Mouse (Mus musculus): Measurements from ENCODE around the gene Jam2.
A peak's percentile ranks its signal among the peaks of the same experiment; 100 is the strongest.

Jam2 gene

DNA sequence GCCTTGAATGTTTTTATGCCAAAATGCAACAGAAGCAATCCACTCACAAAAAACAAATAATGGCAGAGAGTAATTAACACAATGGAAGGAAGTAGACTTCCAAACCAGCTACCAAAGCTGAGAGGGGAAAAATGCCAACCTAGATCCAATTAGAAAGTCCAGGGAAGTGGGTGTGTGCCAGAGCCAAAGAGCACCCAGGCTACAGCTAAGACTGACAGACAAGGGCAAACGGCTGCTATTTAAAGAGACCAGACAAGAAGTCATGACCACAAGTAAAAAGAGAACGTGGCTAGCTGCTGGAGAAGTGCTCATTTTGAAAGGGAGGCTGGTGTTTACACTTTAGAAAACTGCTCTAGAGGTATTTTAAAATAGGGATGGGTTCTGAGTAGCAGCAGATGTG lies 9.4 kb downstream of the Jam2 start:
- no peak for DNase-seq (ENCODE audit: low read depth)

DNA sequence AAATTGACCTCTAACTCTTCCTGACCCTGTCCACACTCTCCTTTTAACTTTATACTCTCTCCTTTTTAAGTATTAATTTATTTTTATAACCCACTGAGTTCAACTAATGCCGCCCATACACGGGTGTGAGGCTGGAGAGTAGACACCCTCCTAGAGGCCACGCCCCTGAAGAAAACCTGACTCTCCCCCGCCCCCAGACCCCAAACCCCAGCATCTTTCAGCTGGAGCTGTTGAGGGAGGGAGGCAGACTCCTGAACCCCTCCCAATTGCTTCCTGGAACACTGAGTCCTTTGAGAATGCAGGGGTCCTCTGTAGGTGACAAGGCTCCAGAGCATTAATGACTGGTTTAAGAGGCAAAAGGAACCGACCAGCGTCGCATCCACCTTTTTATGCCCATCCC lies 11.0 kb downstream of the Jam2 start:
- DNase-seq (ENCODE audit: low read depth), result no peak

DNA sequence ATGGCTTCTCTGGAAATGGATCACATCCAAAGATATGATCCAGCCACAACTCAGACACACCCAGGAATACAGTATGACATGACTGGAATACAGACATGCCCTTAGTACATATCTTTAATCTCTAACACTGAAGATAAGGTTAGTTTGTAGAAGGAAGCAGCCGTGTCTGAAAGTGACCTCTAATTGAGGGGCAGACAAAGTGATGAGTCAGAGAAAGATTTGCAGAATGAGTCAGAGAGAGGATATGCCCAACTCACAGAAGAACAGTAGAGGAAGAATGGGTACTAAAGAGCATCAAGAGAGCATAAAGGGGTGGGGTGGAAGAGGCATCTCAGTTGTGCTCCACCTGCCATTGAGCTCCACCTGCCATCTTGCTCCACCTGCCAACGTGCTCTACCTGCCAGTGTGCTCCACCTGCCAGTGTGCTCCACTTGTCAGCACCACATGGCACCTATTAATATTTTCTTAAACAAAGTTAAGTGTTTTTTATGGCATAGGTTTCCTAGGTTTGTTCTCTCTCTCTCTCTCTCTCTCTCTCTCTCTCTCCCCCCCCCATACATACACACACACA lies 16.8 kb downstream of the Jam2 start:
- no peak for DNase-seq (ENCODE audit: low read depth)

DNA sequence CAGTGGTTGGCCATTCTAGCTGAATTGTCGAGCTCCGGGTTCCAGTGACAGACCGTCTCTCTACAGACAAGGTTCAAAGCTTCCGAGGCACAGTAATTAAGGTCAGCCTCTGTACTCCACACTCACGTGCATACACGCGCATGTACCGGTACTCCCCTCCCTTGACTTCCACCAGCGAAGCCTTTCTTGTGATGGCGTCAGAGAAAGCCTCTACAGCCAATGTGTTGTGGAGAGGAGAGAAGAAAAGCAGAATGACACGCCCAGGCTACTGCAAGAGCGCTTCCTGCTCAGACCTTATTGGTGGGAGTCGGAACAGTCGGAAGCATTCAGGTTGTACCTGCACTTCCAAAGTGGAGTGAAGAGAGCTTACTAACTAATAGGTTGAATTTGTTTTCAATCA lies 19.5 kb downstream of the Jam2 start:
- no peak for DNase-seq (ENCODE audit: low read depth)

DNA sequence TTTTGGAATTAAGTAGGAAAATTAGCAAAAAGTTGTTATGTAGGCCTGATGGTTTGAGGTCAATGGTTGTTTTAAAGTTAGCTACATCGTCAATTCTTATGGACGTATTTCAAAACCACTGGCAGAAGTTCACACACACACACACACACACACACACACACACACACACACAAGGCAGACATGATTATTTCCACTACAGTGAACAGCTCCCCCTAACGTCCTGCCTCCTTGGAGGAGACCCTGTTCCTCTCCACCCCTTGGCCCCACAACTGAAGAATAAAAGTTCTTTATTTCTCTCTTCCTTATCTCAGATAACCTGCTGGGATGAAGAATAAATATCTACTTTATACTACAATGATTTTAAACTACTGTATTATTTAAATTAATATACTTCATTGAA lies 21.4 kb downstream of the Jam2 start:
- DNase-seq (ENCODE audit: low read depth), result no peak

DNA sequence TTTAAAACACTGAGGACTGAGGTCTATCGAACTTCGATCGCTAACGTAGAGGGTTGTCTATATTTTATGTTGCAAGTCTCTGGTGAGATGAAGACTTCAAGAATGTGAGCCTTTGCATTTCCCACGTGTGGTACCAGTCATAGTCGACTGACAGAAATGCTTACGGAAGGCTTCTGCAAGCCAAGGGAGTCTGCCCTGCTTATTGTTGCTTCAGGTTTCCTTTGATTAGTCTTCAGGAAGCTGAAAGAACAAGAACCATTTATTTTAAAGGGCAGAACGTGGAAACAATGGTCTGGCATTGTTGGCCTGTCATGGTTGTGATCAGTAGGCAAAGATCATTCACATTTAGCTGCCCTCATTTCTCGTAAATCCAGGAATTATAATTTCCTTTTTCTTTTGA lies 22.8 kb downstream of the Jam2 start:
- DNase-seq (ENCODE audit: low read depth), result no peak

DNA sequence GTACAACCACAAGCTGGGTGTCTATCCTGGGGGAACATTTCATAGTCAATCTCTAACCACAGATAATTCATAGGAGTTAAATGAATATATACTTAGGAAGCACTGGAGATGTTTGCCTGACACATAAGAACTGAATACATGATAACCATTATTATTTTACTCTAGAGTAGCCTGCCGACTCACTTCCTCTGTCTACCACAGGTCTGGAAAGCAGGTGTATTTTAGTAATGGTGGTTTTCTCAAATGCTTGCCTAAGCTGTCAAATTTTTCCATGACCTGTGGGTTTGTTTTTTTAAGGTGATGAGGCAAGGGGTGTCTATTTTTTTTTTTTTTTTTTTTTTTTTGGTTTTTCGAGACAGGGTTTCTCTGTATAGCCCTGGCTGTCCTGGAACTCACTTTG lies 26.1 kb downstream of the Jam2 start:
- no peak for DNase-seq (ENCODE audit: low read depth)

DNA sequence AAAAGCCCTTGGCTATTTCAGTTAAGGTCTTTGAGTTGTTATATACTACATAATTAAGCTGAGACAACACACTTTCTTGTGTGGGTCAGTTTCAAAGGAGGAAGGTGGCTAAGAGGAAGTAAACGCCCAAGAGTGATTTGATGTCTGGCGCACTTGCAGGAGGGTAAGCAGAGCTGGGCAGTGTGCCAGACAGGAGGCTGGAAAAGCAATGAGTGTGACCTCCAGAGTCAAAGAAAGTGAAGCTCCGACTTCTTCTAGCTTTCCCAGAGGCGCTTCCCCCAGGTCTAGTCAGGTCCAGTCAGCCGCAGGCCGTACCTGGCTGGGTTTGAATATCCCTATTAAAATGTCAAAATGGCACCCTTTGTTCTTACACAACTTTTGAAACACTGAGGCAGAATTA lies 28.3 kb downstream of the Jam2 start:
- DNase-seq (ENCODE audit: low read depth), result no peak

DNA sequence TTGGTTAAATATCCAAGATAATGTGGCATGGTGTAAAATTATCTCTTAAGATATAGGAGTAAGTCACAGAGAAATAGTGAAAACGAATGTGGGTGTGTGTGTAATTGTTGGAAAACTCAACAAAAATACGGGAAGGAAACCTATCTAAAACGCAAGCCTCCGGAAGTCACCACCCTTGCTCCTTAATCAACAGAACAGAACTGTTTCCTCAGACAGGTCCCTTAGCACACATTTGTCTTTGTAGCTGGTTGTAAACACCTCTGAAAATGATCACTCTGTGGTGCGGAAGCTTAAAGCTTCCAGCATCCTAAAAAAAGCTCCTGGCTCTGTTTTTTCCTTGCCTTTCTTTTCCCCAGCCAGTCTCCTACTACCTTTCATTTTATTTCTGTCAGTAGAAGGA lies 30.9 kb downstream of the Jam2 start:
- DNase-seq (ENCODE audit: low read depth), result no peak

DNA sequence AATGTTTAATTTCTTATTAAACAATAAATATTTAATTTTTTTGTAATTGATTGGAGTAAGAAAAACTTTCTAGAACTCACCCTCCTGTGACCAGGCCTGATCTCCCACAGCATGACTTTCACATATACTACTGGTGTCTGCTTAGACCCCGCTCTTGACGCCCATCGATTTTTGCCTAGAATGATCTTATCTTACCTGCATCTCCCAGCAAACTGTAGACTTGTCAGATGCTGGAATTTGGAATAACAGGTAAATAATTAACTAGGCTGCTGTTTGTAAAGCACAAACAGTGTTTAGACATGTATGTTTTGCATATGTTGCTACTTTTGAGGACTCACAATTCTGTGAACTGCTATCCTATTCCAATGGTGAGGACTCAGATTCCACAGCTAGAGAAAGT lies 32.3 kb downstream of the Jam2 start:
- DNase-seq (ENCODE audit: low read depth), result no peak

DNA sequence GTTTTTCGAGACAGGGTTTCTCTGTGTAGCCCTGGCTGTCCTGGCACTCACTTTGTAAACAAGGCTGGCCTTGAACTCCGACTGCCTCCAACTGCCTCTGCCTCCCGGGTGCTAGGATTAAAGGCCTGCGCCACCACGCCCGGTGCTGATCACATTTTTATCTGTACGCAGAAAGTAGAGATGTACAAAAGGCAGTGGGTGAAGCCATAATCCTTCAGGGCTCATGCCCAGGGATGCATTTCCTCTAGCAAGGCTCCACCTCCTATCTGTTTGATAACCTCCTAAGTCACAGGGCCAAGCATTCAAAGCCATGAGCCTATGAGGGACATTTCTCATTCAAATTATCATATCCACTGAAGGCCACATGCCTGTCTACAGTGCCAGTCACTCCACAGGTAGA lies 34.0 kb downstream of the Jam2 start:
- no peak for DNase-seq (ENCODE audit: low read depth)

DNA sequence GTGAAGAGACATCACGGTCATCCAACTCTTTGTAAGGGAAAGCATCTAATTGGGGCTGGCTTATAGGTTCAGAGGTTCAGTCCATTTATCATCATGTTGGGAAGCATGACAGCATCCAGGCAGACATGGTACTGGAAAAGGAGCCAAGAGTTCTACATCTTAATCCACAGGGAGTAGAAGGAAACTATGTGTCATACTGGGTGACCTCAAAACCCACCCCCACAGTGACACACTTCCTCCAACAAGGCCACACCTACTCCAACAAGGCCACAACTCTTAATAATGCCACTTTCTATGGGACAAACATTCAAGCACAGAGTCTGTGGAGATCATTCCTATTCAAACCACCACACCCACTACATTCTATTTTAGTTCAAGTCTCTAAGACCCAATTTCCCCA lies 36.3 kb downstream of the Jam2 start:
- DNase-seq (ENCODE audit: low read depth), result no peak

DNA sequence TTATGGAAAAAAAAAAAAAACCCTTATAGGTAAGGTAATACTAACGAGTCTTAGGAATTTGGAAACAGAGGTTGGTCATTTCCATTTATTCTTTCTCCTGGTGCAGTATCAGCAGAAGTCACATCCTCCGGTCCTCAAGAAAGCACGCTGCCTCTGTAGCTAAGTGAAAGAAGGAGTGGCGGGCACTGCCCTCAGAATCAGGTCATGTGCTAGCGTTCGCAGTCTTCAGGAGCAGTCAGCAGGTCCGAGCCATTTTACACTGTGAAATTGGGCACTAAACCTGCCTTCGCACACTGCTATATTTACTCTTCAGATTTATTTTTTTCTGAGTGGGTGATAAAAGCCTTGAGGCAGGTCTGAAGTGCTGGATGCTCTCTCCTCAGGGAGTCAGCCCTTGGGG lies 39.9 kb downstream of the Jam2 start:
- DNase-seq (ENCODE audit: low read depth), result no peak

DNA sequence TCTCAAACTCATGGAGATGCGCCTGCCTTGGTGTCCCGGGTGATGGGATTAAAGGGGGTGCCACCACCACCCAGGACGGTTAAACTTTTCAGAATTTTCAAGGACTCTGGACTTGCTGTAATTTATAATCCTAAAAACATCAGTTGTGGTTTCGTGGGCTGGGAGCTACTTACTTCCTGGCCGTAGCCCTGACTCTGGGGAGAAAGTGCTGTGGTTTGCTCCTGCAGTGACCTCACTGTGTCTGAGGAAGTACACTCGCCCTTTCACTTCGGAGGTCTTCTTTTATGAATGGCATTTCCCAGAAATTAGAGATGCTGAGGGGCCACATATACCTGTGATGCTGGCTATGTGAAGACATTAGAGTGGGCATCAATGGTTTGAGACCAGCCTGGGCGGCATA lies 40.6 kb downstream of the Jam2 start:
- no peak for DNase-seq (ENCODE audit: low read depth)

DNA sequence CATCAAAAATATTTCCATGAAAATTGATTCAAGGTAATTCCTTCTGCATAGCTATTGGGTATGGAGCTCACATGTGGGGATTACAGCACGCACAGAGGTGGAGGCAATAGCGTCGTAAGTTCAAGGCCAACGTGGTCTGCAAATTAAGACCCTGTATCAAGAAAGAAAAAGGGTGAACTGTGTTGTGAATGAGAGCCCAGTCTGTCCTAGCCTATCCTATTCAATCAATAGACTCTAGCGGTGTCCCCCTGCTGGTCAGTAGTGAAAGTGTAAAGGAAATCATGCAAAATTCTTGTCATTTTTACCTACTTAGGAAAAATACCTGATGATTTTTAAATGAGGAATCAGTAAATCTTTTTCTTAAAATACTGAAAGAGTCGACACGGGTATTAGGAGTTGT lies 43.5 kb downstream of the Jam2 start:
- DNase-seq (ENCODE audit: low read depth), result no peak

DNA sequence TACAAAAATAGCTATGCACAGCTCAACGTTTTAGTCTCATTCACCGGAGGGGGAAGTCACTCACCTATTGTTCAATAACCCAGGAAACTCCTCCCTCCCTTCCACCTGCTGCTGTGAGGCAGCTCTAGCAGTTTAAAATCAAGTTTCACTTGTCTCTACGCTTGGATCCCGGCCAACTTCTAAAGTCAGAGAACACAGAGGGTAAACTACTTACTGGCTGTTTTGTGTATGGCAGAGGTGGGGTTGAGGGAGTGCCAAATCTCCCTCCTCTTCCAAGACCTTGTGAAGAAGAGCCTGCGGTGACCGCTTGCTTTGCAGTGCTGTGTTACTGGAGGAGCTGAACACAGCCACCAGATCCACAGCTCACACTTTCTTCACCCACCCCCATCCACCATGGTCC lies 51.1 kb downstream of the Jam2 start:
- DNase-seq (ENCODE audit: low read depth), result no peak

DNA sequence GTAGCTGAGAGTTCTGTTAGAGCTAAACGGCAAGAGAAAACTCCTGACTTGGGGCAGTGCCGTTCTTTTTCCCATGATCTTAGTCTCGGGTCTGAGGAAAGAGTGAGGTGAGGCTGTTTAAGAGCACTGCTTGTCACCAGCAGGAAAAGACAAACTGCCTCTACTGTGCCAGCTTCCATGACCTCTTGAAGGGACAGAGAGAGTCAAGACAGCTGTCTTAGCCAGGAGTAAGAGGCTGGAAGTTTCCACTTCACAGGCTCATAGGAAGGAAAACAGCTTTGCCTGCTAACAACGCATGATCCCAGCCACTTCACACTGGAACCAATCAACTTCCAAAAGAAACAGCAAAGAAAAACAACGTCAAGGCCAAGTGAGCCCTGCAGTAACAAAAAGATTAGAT lies 57.8 kb downstream of the Jam2 start:
- no peak for DNase-seq (ENCODE audit: low read depth)

DNA sequence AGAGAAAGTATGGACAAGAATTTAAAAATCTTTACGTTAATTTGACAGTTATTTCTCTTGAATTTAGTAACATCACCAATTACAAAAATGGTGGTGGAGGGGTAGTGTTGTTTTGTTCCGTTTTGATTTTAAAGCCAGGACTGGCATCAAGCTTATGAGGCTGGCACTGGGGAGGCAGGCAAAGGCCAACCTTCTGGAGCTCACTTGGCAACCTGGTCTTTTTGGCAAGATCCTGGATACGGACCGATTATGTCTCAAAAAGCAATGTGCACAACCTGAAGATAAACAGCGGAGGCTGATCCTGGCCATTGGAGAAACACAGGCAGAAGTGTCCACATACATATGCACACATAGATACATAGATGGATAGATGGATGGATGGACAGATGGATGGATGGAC lies 58.8 kb downstream of the Jam2 start:
- DNase-seq (ENCODE audit: low read depth), result no peak

DNA sequence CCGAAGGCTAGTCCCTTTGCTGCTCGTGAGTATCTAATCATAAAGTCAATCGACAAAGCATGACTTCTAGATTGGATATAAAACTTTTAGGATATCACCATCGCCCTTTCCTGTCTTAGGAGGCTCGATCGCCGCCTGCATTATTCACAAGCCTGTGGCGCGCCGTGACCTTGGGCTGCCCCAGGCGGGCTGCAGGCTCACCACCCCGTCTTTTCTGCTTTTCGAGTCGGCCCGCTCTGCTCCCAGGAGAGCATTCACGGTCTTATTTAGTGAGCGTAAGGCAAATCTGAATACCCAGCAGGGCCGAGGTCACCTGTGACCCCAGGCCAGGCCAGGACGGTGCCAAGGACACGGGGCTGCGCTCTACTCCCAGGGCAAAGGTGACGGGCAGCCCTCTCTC lies 60.4 kb downstream of the Jam2 start:
- DNase-seq (ENCODE audit: low read depth), result no peak

DNA sequence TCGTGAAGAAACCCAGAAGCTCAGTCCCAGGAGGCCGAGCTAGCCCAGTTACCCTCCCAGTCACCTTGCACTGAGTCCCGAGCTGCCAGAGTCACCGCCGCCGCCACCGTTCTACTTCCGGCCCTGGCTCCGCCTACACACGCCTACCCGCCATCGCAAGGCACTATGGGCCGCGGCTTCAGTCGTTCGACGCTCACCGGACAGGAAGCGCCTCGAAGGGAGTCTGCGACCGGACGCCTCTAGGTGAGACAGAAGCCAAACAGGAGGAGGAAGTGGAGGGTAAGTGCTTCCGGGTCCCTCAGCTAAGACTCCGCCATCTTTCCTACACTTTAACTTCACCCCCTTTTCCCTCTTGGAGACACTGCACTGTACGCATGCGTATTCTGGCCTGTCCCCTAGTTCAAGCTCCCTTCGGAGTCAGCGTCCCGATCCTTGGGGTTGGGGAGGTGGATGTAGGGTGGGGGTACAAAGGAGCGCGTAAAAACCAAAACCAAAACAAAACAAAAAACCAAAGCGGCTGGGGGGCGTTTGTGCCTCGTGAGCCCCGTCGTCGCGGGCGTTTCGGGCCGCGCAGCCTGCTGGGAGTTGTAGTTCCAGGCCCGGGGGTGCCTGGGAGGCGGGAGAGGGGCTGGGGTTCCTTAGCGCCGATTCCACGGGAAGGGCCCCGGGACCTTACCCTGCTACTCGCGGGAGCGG lies 61.0 kb downstream of the Jam2 start, which contains the start of gene Gabpa:
Gene Gabpa, plus strand, starts transcription at position 181 of the 696 bp plus-strand sequence.
- peak; percentile 86 for DNase-seq (ENCODE audit: low read depth)

DNA sequence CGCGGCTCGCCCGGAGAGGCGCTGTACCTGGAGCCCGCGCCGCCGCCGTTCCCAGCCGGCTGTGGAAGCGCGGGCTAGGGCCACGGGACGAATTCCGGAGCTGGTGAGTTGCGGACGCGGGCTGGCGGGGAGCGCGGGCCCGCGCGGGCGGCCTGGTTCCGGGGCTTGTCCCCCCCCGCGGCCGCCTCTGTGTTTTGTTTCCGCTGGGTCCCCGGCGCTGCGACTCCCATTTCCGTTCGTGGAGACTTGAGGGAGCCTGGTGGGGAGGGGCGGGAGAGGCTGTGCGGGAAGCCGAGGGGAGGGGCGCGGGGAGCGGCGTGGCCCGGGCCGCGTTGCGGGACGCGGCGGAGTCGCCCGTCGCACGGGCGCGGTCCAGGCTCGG lies 61.5 kb downstream of the Jam2 start, which contains the start of gene Atp5j:
Gene Atp5j, minus strand, starts transcription at position 185 of the 382 bp plus-strand sequence.
- no peak for DNase-seq (ENCODE audit: low read depth)

DNA sequence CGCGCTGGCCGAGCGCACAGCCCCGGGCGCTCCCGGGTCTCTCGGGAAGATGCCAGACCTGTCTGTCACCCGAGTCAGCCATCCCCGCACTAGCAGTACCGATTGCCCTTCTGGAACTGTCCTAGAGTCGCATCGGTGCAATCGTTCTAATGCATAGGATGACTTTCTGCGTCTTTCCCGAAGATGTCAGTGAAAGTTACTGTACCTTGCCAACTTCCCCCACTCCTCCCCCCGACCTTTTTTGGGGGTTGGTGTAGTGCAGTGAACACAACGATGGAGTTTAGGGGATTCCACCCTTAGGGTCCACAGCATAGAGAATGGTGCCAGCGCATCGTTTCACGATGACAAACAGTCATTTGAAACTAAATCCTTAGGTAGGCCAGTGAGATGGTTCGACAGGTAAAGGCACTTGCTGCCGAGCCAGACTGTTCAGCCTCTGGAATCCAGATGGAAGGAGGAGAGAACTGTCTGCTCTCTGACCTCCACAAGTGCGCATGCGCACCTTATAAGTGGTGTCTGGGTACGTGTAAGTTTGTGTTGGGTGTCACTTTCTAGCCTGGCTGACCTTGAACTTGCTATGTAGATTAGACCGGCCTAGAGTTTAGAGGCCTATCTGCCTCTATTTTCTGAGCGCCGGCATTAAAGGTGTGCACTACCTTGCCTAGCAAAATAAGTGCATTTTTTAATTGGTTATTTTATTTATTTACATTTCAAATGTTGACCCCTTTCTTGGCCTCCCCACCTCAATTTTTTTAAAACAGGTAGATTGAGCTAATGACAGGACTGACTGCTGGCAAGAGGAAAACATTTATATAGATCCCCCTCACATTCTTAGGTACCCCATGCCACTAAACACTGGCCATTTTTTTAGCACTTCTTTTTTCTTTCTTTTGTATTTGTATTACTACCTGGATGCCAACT lies 62.2 kb downstream of the Jam2 start:
- peak; percentile 31 for DNase-seq (ENCODE audit: low read depth)

DNA sequence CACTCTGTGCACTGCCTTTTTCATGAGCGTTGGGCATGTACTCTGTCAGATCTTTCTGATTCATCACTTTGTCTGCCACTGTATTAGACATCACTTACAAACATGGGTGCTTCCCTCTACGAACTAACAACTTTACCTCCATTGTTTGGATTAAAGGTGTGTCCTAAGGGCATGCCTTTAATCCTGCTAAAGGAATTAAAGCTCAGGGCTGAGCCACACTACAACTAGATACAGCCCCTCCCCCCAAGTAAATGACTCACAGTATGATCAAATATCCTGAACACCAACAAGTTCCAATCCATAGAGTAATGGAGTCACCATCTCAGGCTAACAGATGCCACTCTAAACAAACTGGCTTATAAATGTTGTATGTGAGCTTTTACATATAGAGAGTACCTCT lies 64.7 kb downstream of the Jam2 start:
- no peak for DNase-seq (ENCODE audit: low read depth)

All from fibroblast of lung, adult 2 months (primary cell).